Mouse (Mus musculus) frontal cortex, postnatal 10 days (tissue): ENCODE measurements around the gene Csf2rb2.
"Not testable (repeated sequence)": the region's sequence is repeated elsewhere in the genome, so short reads cannot be mapped to it uniquely, and the experiment has no call there.

Experiments used
- DNase-seq, 2 experiments: peaks; one replicate each; pipeline ENCODE4 v3.0.0; 2022; ENCODE audit warnings: low spot score in 2 of 2, mixed read lengths in 1 of 2

The Csf2rb2 gene

DNA sequence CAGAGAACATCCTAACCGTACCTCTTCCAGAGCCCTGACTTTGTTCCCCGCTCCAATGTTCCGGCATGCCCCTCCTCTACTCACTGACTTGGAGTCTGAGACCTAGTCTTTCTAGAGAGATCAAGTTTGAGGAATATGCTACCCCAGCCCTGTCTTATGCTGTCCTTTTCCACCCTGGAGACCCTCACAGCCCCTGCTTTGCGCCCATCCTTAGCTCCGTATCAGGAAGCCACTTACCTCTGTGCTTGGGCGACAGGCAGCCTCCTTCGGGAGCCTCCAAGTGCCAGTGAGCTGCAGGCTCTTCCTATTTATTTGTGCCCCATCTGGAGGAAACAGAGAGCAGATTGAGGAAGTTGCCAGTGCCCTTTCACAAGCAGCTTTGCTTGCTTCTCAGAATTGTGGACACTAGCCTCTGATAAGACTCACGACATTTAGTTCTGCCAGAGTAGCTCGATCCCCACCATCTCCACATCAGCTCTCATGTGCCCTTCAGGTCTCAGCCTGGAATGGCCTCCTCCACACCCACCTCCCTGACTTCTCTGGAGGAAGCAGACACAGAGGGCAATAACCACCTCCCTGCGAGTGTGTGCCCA lies at the start of gene Csf2rb2:
Gene Csf2rb2 (minus strand): TSS at position 381 of the 593 bp plus-strand sequence.
- no peak for DNase-seq

GRCm38 (mm10) chr15:78354958-78355357 lies 49.4 kb upstream of the Csf2rb2 start:
- peak in 1 of 2 experiments; percentile 41 for DNase-seq

GRCm38 (mm10) chr15:78351586-78352165 lies 46.2 kb upstream of the Csf2rb2 start:
- DNase-seq: no peak

DNA sequence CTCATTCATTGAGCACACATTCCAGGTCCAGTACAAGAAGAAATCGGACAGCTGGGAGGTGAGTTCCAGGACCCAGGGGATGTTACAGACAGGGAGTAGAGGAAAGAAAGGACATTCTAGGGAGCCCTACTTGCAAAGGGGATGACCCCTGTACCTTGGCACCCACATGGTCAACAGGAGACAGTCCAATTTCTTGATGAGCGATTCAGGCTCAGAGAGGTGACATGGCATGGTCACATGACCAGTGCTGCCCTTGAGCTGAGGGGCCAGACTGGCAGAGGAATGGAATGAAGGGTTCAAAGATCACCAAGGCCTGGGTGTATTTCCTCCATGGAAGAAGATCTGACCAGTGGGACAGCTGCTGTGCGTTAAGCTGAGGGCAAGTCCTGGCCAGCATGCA lies 39.0 kb upstream of the Csf2rb2 start:
- DNase-seq: no peak

DNA sequence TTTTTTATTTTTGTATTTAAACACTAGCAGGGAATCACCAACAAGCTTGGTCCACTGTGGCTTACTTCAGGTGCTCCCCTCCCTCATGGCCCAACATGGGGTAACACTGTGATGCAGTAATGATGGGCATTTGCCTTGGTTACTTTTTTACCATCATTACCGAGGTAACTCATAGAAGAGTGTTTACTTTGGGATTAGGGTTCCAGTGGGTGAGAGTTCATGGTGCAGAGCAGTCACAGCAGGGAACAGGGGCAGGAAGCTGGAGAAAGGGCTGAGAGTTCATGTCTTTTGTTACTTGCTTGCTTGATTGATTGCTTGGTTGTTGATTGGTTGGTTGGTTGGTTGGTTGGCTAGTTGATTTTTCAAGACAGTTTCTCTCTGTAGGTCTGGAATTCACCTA lies 38.2 kb upstream of the Csf2rb2 start:
- no peak for DNase-seq

GRCm38 (mm10) chr15:78340919-78341318 lies 35.4 kb upstream of the Csf2rb2 start:
- not testable (repeated sequence) for DNase-seq

DNA sequence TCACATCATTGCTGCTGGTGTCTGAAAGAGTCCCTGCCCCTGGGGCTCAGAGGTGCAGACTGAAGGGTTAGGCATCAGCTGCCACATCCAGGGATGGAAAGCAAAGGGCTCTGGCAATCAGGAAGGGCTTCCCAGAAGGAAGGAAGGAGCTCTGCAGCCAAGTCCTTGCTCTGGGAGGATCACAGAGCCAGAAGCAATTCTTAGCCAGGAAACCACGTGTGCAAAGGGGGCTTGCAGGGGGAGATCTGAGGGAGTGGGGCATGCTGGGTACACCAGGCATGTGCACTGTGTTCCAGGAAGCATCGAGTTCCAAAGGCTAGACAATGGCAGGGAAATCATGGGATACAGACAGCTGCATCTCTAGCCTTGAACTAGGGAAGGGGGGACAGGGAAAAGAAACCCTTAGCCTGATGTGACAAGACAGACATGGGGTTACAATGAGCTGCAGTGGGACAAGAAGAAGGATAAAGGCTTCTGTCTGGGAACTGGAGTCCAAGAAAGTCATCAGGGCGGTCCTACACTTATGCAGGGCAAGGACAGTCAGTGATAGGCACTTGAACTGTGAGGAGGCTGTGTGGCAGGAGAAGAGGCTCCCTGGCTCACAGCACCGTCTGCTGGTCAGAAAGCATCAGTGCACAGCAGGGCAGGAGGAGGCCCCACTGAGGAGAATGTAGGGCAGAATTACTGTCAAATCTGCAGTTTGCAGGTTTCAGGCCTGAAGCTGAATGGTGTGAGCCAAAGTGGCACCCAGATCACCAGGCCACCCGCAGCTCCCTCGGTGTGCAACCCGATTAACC lies 34.3 kb upstream of the Csf2rb2 start:
- DNase-seq: peak; percentile 25 to 47

DNA sequence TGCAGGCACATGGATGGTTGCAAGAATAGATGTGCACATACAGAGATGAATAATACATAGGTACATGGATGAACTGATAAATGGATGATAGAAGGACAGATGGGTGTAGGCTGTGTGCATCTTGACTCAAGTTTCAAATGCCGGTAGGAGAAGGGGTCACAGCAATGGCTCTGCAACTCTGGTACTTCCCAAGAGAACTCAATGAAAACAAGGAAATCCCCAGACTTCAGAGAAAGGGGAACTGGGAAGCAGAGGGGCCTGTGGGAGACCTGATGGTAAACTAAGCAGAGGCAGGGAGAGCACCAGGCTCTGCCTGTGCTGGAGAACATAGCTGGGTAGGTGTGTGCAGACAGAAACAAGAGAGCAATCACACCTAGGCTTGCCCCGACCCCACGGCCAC lies 28.9 kb upstream of the Csf2rb2 start:
- DNase-seq: no peak

DNA sequence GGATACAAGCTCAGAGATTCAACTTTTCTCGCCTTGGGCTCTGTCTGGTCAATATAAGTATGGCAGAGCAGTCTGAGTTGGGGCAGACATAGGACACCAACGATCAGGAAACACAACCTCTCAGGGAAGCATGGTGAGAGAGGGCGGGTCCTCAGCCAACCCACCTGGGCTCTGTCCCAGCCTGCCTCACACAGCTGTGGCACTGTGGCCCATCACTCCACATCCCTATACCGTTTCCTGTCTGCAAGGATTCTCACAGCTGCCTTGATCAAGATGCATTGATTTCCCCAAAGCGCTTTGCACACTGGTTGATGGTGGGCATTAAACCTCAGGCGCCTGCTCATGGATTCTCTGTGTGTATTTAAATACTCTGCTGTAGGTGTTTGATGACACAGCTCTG lies 27.5 kb upstream of the Csf2rb2 start:
- DNase-seq: no peak

DNA sequence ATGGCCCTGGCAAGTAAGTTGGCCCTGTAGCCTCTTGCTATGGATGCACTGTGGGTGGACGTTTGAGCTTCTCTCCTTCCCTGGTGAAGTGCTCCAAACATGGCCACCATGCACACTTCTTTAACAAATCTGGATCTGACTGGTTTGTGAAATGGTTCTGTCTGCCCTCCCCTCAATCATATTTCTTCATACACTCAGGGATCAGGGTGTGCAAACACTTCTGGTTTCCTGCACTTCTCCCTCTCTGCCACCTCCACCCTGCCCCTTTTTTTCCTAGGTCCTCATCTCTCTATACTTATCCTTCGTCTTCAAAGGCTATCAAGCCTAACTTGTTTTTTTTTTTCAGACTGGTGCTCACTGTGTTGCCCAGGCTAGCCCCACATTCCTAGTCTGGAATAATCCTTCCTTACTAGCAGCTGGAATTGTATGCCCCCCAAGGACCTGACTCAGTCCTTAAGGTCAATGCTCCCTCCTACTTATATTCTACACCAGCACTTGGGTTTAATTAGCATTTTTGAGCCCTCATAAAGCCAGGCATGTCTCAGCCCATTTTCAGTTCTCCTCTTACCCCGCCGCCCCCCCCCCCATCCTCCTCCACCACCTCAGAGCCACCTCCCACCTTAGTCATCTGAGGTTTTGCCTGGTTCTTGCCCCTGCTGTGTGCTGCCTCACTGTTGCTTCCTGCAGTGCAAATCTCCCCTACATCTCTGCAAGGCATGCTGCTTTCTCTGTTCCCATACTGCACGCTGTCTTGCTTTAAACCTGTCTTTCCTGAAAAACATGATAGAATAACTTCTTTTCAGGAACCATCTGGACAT lies 26.2 kb upstream of the Csf2rb2 start:
- DNase-seq: no peak

GRCm38 (mm10) chr15:78330706-78331105 lies 25.2 kb upstream of the Csf2rb2 start:
- no peak for DNase-seq

GRCm38 (mm10) chr15:78329972-78330371 lies 24.5 kb upstream of the Csf2rb2 start:
- DNase-seq: not testable (repeated sequence)

DNA sequence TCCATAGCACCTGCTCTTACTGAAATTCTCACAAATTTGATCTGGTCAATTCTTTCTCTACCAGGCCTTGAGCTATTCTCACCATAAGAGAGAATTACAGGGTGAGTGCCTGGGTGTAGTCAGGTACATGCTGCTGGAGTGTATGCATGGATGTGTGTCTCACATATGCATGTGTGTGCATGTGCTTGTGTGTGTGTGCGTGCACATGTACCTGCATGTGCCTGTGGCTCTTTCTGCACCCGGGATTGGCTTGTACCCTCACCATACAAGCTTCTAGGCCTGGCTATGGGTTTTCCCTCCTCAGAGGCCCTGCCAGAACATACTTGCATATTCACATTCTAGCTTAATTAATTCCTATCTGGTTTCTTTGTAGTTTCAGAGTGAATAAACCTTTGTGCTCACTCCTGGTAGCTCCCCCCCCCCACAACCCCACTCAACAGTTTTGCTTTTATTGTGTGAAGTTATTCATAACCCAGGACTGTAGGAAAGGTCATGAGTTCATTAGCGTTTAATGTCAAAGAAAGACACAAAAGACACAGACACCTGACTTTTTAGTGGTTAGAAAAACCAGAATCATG lies 23.1 kb upstream of the Csf2rb2 start:
- DNase-seq: no peak

- not testable (repeated sequence) for DNase-seq
Observed at GRCm38 (mm10) chr15:78327753-78328341, 22.3 kb upstream of the Csf2rb2 start.

DNA sequence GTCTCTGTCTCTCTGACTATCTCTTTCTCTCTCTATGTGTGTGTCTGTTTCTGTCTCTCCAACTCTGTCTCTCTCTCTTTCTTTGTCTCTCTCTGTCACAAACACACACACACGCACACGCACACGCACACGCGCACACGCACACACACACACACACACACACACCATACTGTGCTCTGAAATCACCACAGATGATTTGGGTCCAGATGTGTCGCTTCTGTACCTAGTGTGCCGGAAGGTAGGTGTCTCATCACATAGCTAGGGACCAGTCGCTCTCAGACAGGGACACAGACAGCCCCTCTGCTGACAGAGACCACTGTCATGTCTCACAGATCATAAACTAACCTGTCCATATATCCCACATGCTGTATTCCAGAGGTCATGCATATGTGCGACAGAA lies 21.2 kb upstream of the Csf2rb2 start:
- DNase-seq: no peak

DNA sequence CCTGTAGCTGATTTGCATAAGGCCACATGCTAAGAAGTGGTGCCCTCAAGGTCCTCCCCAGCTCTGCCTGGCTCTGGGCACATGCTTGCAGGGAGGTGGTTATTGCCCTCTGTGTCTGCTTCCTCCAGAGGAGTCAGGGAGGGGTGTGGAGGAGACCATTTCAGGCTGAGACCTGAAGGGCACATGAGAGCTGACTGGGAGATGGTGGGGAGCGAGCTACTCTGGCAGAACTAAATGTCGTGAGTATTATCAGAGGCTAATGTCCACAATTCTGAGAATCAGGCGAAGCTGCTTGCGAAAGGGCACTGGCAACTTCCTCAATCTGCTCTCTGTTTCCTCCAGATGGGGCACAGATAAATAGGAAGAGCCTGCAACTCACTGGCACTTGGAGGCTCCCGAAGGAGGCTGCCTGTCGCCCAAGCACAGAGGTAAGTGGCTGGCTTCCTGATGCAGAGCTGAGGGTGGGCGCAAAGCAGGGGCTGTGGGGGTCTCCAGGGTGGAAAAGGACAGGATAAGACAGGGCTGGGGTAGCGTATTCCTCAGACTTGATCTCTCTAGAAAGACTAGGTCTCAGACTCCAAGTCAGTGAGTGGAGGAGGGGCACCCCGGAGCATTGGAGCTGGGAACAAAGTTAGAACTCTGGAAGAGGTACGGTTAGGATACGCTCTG lies 20.3 kb upstream of the Csf2rb2 start, which contains the start of gene Csf2rb:
Gene Csf2rb (plus strand): TSS at position 82 of the 669 bp plus-strand sequence.
- no peak for DNase-seq

DNA sequence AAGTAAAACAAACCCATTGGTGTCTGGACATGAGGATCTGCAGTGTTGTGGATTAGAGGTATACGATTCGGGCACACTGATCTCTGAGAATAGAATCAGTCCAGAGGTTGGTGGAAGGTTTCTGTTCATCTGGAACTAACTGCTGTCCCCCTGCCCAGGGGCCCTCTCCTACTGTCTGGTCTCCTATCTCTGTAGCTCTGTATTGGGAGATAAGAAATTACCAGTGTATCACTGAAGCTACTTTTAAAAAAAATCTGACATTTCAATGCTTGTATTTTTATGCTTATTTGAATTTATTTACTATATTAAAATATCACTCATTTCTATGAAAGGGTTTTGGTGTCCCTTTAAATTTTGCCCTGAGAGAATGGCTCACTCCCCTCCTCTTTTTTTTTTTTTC lies 18.8 kb upstream of the Csf2rb2 start:
- no peak for DNase-seq

- DNase-seq: no peak
Observed at GRCm38 (mm10) chr15:78323366-78323765, 17.8 kb upstream of the Csf2rb2 start.

GRCm38 (mm10) chr15:78320825-78321496 lies 15.4 kb upstream of the Csf2rb2 start:
- DNase-seq: peak; percentile 44 to 72
